Mouse (Mus musculus): ENCODE measurements around the gene Gbp8.

GRCm38 (mm10) chr5:105011570-105011969 lies 127.8 kb downstream of the Gbp8 start:
- TF ChIP-seq CEBPB (IDR thresholded peaks at IDR 0.05; ENCODE audit: insufficient read depth, poor library complexity, severe bottlenecking) (no peak), POLR2A (IDR thresholded peaks at IDR 0.05; ENCODE audit: insufficient read length, low read depth) (no peak), MYOG (IDR thresholded peaks at IDR 0.05; ENCODE audit: control insufficient read depth in 1 of 3, insufficient read depth in 1 of 3, insufficient read length in 2 of 3, low read depth in 2 of 3) (no peak), TCF12 (IDR thresholded peaks at IDR 0.05; ENCODE audit: insufficient read depth, poor library complexity, severe bottlenecking) (no peak)

Data from myocyte (in vitro differentiated cells).